Mouse (Mus musculus) hindbrain, embryonic 16.5 days (tissue): ENCODE measurements around the gene Fgd3. TPM values are rescaled to one million over a fixed set of nuclear protein-coding genes. Genes with fewer than 3 reads are reported as not detected.

Source experiments
- ATAC-seq: fragments of 200-750 bp; cut with Nextera tagmentation; 2 replicates; pipeline ENCODE4 v1.8.0; 2017; ENCODE audit warnings: moderate TSS enrichment, moderate library complexity
- H3K27ac ChIP-seq: fragments of 300-500 bp; sonication (generic); 2 replicates; pipeline ENCODE4 v1.5.1; 2014; ENCODE audit warnings: low read depth, mild to moderate bottlenecking, control low read depth, low read length, moderate library complexity
- H3K27me3 ChIP-seq: fragments of 300-500 bp; sonication (generic); replicated peaks from 2 replicates; pipeline ENCODE4 v1.6.1; 2014; ENCODE audit warnings: low read length; ENCODE audit not compliant: control insufficient read depth, insufficient read depth
- H3K36me3 ChIP-seq: fragments of 300-500 bp; sonication (generic); 2 replicates; pipeline ENCODE4 v1.6.1; 2014; ENCODE audit warnings: mild to moderate bottlenecking, low read length, moderate library complexity, mixed read lengths; ENCODE audit not compliant: control insufficient read depth, insufficient read depth
- H3K4me1 ChIP-seq: fragments of 300-500 bp; sonication (generic); 2 replicates; pipeline ENCODE4 v1.6.1; 2014; ENCODE audit warnings: low read depth, low read length; ENCODE audit not compliant: control insufficient read depth, insufficient read depth
- H3K4me2 ChIP-seq: fragments of 300-500 bp; sonication (generic); 2 replicates; pipeline ENCODE4 v1.6.1; 2014; ENCODE audit warnings: mild to moderate bottlenecking, low read length, control low read depth, moderate library complexity
- H3K4me3 ChIP-seq: fragments of 300-500 bp; sonication (generic); 2 replicates; pipeline ENCODE4 v1.5.1; 2014; ENCODE audit warnings: mild to moderate bottlenecking, low read length, control low read depth, moderate library complexity
- H3K9ac ChIP-seq: fragments of 300-500 bp; sonication (generic); 2 replicates; pipeline ENCODE4 v1.6.1; 2014; ENCODE audit warnings: low read depth, mild to moderate bottlenecking, control low read depth, low read length, moderate library complexity
- H3K9me3 ChIP-seq: fragments of 300-500 bp; sonication (generic); 2 replicates; pipeline ENCODE4 v1.6.1; 2014; ENCODE audit warnings: mild to moderate bottlenecking, low read length, moderate library complexity; ENCODE audit not compliant: control insufficient read depth
- WGBS: fragments of 180-500 bp; shearing (Covaris S2); extraction: QIAGEN DNeasy Blood & Tissue Kit; methylation state at CpG from one replicate; pipeline ENCODE4 v1.1.7; 2014; 5-methylcytosine and 5-hydroxymethylcytosine counted together
- polyA plus RNA-seq: library from polyadenylated mRNA; unstranded; fragments of >200 nt; fragmentation: Nextera tagmentation; extraction: Ambion mirVana; gene quantifications from 2 replicates; pipeline ENCODE4 v1.2.1, GENCODE M21; 2015

Fgd3 gene
- polyA plus RNA-seq, 1 experiment from 2014 or later, result 1.6 TPM

DNA sequence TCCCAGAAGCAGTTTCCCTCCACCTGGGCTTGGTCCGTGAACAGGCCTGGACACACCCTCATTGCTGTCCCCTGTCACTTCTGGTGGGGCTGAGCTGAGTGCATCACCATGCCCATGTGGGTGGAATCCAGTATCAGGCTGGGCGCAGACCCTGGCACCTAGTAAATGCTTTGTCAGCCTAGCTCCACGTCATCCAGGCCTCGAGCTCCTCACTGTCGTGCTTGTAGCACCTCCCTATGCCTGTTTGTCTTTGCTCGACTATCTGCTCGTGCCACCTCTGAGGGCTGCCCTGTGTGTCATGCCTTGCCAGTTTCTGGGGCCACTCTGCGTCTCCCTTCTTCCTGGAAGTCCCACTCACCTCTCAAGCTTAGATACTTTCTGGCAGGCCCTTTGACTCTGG is 24.5 kb upstream of the Fgd3 start:
- no peaks in the 10 kb centered on the region for H3K27me3 ChIP-seq
- no peak for ATAC-seq
- H3K27ac ChIP-seq, result no peak overlapping the region
- H3K36me3 ChIP-seq, result no peaks in the 10 kb centered on the region
- WGBS, result 84% methylated on average over 8 of the region's 8 CpGs
- H3K4me2 ChIP-seq, result no peak overlapping the region
- H3K9ac ChIP-seq, result no peak overlapping the region
- H3K4me1 ChIP-seq, result peaks cover 42% of the 10 kb centered on the region
- no peak overlapping the region for H3K4me3 ChIP-seq
- no peaks in the 10 kb centered on the region for H3K9me3 ChIP-seq

DNA sequence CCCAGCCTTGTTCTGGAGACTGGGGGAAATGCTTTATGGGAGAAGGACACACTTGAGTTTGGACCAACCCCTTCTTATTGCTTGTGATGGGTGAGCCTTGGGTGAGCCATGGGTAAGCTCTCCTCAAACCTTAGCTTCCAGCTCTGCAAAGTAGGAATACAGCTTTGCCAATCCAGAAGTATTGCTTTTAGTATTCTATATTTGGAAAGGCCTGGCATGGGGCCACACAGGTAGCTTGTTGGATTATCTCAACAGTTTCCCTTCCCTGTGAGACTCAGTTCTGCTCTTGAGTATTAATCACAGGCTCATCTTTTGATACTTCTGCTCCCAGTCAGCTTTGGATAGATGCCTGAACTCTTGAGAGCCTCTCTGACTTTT is 22.6 kb upstream of the Fgd3 start:
- Histone ChIP-seq H3K36me3 (no peaks in the 10 kb centered on the region), H3K4me2 (peak overlapping the region; percentile 96), H3K9me3 (no peaks in the 10 kb centered on the region), H3K4me1 (peaks cover 42% of the 10 kb centered on the region), H3K4me3 (peak overlapping the region; percentile 88), H3K9ac (peak overlapping the region; percentile 92), H3K27me3 (no peaks in the 10 kb centered on the region), H3K27ac (no peak overlapping the region)
- ATAC-seq, result no peak

DNA sequence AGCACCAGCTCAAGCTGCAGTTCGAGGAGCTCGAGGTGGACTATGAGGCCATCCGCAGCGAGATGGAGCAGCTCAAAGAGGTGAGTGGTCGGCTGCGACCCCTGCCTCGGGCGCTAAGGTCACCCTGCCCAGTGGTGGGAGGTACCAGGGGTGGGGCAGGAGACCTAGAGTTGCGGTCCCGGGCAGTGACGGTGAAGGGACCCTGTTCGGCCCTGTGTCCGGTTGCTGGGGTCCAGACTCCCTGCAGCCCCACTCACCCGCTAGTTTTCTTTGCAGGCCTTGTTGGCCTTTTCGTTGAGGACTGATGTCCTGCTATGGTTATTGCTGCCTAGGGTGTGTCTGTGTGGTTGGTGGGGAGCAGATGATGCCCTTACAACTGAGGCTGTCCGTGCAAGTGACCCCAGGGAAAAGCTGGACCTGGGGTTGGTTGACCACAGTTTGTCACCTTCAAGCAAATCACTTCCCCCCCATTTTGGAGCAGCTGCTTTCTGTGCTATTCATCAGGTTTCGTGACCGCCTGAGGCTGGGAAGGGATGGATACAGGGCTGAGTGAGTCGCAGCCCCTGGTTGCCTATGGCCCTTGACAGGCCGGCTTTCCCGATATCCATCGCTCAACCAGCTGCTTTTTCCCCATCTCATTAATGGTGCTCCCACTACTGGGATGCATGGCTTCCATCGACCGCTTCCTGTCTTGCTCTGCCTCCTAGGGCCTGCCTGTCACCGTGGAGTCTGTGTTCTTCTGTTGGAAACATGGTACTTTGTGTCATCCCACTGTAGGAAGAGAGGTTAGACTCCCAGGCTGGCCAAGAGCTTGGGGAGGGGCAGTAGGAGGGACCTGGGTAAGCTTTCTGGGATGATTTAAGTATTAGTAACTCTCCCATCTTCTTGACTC is 22.0 kb upstream of the Fgd3 start:
- peak overlapping the region; percentile 96 for H3K4me2 ChIP-seq
- H3K9ac ChIP-seq, result peak overlapping the region; percentile 92
- no peak for ATAC-seq
- 4% methylated on average over 21 of the region's 25 CpGs for WGBS
- no peaks in the 10 kb centered on the region for H3K27me3 ChIP-seq
- no peaks in the 10 kb centered on the region for H3K36me3 ChIP-seq
- peak overlapping the region; percentile 81 for H3K27ac ChIP-seq
- peaks cover 42% of the 10 kb centered on the region for H3K4me1 ChIP-seq
- H3K4me3 ChIP-seq, result peak overlapping the region; percentile 88
- H3K9me3 ChIP-seq, result no peaks in the 10 kb centered on the region

DNA sequence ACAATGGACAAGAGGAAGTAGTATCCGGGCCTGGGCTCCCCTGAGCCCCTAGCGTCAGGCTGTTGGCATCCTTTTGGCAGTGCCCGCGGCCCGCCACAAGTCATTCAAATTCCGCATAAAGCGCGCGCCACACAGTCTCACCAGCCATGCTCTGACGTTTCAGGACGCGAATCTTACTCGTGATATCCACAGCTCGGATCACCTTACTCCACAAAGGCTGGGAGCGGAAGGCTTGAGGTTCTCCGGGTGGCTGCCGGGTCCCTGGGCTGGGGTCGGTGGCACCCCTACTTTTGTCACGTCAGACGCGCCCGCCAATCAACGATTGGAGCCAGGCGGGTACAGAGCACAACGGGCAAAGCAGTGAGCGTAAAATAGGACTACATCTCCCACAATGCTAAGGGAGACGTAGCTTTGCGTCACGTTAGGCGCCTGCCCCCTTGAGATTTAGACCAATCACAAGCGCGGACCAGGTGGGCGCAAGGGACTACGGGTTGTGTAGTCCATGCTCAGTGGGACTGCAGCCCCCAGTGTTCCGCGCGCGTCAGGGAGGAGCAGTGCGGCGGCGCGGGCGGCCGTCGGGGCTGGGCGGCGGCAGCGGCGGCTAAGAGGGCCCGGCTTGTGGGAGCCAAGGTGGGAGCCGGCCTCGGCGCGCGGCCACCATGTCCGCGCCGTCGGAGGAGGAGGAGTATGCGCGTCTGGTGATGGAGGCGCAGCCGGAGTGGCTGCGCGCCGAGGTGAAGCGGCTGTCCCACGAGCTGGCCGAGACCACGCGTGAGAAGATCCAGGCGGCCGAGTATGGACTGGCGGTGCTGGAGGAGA is 21.1 kb upstream of the Fgd3 start, which contains the start of gene Bicd2:
Gene Bicd2, plus strand, starts transcription at position 574 of the 819 bp plus-strand sequence.
- peak within 1 kb of the TSS; percentile 92 for H3K9ac ChIP-seq
- H3K36me3 ChIP-seq, result no peaks in the 10 kb centered on the region
- no peaks in the 10 kb centered on the region for H3K9me3 ChIP-seq
- under 1% methylated on average over 74 of the region's 74 CpGs for WGBS
- no peaks in the 10 kb centered on the region for H3K27me3 ChIP-seq
- peaks cover 41% of the 10 kb centered on the region for H3K4me1 ChIP-seq
- peak within 1 kb of the TSS; percentile 83 for H3K27ac ChIP-seq
- peak within 1 kb of the TSS; percentile 88 for H3K4me3 ChIP-seq
- ATAC-seq, result peak; percentile 99
- peak within 1 kb of the TSS; percentile 96 for H3K4me2 ChIP-seq

DNA sequence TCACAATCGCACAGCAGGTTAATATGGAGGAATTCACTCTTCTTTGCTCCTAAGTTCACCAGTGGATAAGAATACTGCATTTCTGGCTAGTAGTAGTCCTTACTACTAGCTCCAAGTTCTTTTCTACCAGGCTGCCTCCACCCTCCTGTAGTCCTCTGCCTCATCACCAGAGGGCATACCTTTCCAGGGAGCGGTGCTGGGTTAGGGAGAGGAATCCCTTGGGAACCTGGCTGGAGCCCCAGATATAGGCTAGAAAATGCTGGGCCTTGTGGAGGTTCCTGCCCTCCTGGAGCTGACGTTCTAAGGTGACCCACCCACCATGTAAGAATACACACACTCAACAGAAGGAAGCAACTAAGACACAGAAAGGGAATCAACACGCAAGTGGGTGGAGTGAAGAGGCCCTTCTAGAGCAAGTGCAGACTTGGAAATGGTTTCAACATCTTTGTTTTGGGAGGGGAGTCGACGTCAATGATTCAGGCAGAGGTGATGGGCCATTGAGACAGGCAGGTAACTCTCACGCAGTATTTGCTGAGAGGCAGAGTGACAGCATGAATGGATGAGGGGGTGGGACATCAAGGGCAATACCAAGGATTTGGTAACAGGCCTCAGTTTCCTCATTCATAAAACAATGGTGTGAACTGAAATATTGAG is 18.9 kb upstream of the Fgd3 start:
- H3K4me1 ChIP-seq, result peaks cover 24% of the 10 kb centered on the region
- H3K27me3 ChIP-seq, result no peaks in the 10 kb centered on the region
- no peak overlapping the region for H3K4me2 ChIP-seq
- no peaks in the 10 kb centered on the region for H3K9me3 ChIP-seq
- no peaks in the 10 kb centered on the region for H3K36me3 ChIP-seq
- H3K27ac ChIP-seq, result no peak overlapping the region
- ATAC-seq, result no peak
- no peak overlapping the region for H3K4me3 ChIP-seq
- no peak overlapping the region for H3K9ac ChIP-seq
- WGBS, result 79% methylated on average over 7 of the region's 7 CpGs

DNA sequence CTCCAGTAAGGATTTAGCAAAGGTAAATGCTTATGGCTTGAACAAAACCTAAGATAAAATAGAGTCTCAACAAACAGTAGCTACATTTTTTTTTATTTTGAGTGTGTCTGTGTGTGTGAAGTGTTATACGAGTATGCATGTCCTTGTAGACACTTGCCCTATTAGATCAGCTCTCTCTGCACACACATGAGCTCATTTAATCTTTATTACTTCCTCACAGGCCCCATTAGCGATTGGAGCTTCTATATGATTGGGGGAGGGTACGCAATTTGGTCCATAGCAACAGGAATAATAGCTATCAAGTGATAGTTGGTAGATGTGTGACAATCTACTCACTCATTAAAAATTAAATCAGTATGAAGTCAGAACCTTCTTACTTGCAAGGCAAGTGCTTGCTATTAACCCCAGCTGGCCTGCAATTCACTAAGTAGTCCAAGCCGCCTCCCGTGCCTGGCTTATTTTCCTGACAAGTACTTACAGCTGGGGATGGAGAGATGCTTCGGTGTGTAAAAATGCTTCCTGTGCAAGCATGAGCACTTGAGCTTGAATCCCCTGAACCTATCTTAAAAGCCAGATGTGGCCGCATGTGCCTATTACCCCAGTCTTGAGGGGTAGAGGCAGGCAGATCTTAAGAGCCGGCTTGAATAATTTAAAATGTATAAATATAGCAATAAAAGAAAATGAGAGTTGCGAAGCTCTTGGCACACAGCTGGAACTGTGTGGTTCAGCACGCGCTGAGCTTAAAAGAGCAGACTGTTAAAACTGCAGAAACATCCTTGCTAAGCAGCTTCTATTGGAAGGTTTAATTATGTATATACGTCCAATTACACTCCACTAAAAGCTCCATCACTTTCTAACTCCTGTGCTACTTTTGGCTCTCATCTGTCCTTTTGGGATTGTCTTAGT is 15.2 kb upstream of the Fgd3 start:
- Histone ChIP-seq H3K27ac (no peak overlapping the region), H3K4me1 (peaks cover 4% of the 10 kb centered on the region), H3K36me3 (no peaks in the 10 kb centered on the region), H3K9me3 (no peaks in the 10 kb centered on the region), H3K4me3 (no peak overlapping the region), H3K27me3 (no peaks in the 10 kb centered on the region), H3K9ac (no peak overlapping the region), H3K4me2 (no peak overlapping the region)
- WGBS, result 78% methylated on average over 12 of the region's 12 CpGs
- peak; percentile 52; the same call in 1 of the 2 replicates for ATAC-seq

DNA sequence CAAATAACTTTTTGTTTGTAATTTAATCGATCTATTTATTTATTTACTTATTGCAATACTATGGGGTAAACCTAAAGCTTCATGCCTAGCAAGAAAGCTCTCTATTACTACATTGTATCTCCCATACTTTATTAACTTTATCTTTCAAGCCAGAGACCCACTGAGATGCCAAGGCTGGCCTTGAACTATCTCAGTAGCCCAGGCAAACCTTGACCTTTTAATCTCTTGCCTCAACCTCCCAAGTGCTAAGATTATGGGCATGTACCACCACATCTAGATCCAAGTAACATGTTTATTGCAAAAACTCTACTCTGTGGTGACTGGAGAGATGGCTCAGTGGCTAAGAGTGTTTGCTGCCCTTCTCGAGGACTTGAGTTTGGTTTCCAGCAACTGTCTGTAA is 13.1 kb upstream of the Fgd3 start:
- H3K4me2 ChIP-seq, result no peak overlapping the region
- 84% methylated on average over 2 of the region's 2 CpGs for WGBS
- no peak for ATAC-seq
- H3K9ac ChIP-seq, result no peak overlapping the region
- H3K4me1 ChIP-seq, result no peaks in the 10 kb centered on the region
- no peak overlapping the region for H3K27ac ChIP-seq
- H3K9me3 ChIP-seq, result no peaks in the 10 kb centered on the region
- no peaks in the 10 kb centered on the region for H3K36me3 ChIP-seq
- no peaks in the 10 kb centered on the region for H3K27me3 ChIP-seq
- H3K4me3 ChIP-seq, result no peak overlapping the region

DNA sequence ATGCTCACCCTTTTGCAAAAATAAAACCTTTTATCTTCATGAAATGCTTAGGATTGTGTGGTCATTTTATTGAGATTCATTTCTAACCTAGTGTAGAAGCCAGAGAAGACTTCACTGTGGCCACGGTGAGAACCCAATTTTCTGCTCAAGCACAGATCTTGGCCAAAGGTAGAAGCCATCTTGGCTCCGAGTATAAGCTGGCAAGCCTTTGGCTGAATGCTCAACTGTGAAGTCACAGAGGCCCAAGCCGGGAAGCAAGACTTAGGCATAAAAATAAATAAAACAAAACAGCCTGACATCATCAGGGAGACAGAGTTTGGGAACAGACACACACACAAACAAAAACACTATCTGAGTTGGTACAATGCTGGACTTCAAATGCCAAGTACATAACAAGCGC is 8.0 kb upstream of the Fgd3 start:
- Histone ChIP-seq H3K9me3 (no peaks in the 10 kb centered on the region), H3K27me3 (no peaks in the 10 kb centered on the region), H3K36me3 (no peaks in the 10 kb centered on the region), H3K4me3 (no peak overlapping the region), H3K4me1 (no peaks in the 10 kb centered on the region), H3K27ac (no peak overlapping the region), H3K4me2 (no peak overlapping the region), H3K9ac (no peak overlapping the region)
- no peak for ATAC-seq
- 72% methylated on average over 4 of the region's 4 CpGs for WGBS
